In genomic region chr8:106337852-106338521, GRCm38 (mm10) we compare ENCODE assay signal across 8 mouse cellular contexts. TPM values are rescaled to one million over a fixed set of nuclear protein-coding genes. Genes with fewer than 3 reads are reported as not detected.
DNase-seq lines count a peak whose midpoint lies in the region; ATAC-seq and TF ChIP-seq lines count a peak whose summit lies in the region.

Smpd3 (minus strand) TSS chr8:106337988.

- TF ChIP-seq POLR2A in MEL (IDR thresholded peaks at IDR 0.05; ENCODE audit: control insufficient read depth in 1 of 2, insufficient read depth in 1 of 2, low read depth in 1 of 2, low read length in 2 of 2, poor library complexity in 1 of 2): peak; percentile 21 to 24; a peak in 1 of 4 replicates
- TF ChIP-seq POLR2A in cerebellum, adult 2 months (IDR thresholded peaks at IDR 0.05; ENCODE audit: borderline replicate concordance, insufficient read depth, low read length): peak; percentile 81; the same call in 1 of the 2 replicates

- peaks cover 0 to 11% of the 10 kb centered on the region in 2 experiments; a peak in 2 of 4 replicates for H3K36me3 ChIP-seq in MEL (ENCODE audit: control insufficient read depth in 1 of 2, insufficient read depth in 2 of 2, low read length in 2 of 2)
- no peaks in the 10 kb centered on the region for H3K36me3 ChIP-seq in forebrain, postnatal 0 days (ENCODE audit: insufficient read depth)
- H3K36me3 ChIP-seq in lung, embryonic 15.5 days: no peaks in the 10 kb centered on the region

- peak within 1 kb of the TSS; percentile 62 for H3K4me2 ChIP-seq in forebrain, postnatal 0 days (ENCODE audit: low read depth)
- peak within 1 kb of the TSS; percentile 80 for H3K4me2 ChIP-seq in lung, embryonic 15.5 days

- H3K4me3 ChIP-seq in MEL (ENCODE audit: control insufficient read depth in 1 of 2, insufficient read depth in 1 of 2, low read depth in 2 of 2, low read length in 2 of 2): peak within 1 kb of the TSS; percentile 58 to 75
- H3K4me3 ChIP-seq in cerebellum, adult 2 months (replicated peaks; ENCODE audit: insufficient read depth, low read depth, low read length): peak within 1 kb of the TSS; percentile 86
- peak within 1 kb of the TSS; percentile 82 for H3K4me3 ChIP-seq in forebrain, postnatal 0 days (ENCODE audit: low read depth, low read length)
- peak within 1 kb of the TSS; percentile 53 for H3K4me3 ChIP-seq in lung, embryonic 15.5 days

- peak within 1 kb of the TSS; percentile 62 for H3K9ac ChIP-seq in MEL (ENCODE audit: control insufficient read depth, low read depth, low read length, poor library complexity, severe bottlenecking)
- peak within 1 kb of the TSS; percentile 82 for H3K9ac ChIP-seq in forebrain, postnatal 0 days
- H3K9ac ChIP-seq in lung, embryonic 15.5 days: peak within 1 kb of the TSS; percentile 37

- H3K4me1 ChIP-seq in MEL (ENCODE audit: control insufficient read depth in 1 of 2, insufficient read depth in 2 of 2, low read length in 2 of 2): peaks cover 3 to 15% of the 10 kb centered on the region in 2 experiments
- peaks cover 6% of the 10 kb centered on the region; the same call in 1 of the 2 replicates for H3K4me1 ChIP-seq in cerebellum, adult 2 months (ENCODE audit: control insufficient read depth, insufficient read depth, low read length)
- peaks cover 16% of the 10 kb centered on the region; the same call in 1 of the 2 replicates for H3K4me1 ChIP-seq in forebrain, postnatal 0 days (ENCODE audit: insufficient read depth)
- peaks cover 10% of the 10 kb centered on the region for H3K4me1 ChIP-seq in lung, embryonic 15.5 days

- DNase-seq in MEL (ENCODE audit: low read depth, low spot score): peak; percentile 99
- peak; percentile 99 to 100 for DNase-seq in cerebellum, adult 2 months
- DNase-seq in forebrain, postnatal 0 days: peak; percentile 99
- DNase-seq in heart, postnatal 4 days: peak; percentile 99
- DNase-seq in layer of hippocampus, adult 8-10 months (ENCODE audit: low spot score in 2 of 2): peak; percentile 99 to 100
- peak; percentile 99 for DNase-seq in ovary, adult 18-20 months (ENCODE audit: low spot score)
- peak; percentile 99 for DNase-seq in thymus, postnatal 0 days (ENCODE audit: low spot score)

- H3K79me2 ChIP-seq in MEL (ENCODE audit: control insufficient read depth, insufficient read depth, low read length, poor library complexity): no peaks in the 10 kb centered on the region; the same call in 1 of the 2 replicates

- H3K27ac ChIP-seq in MEL (ENCODE audit: control insufficient read depth, low read depth, low read length): peak within 1 kb of the TSS; percentile 51; the same call in 1 of the 2 replicates
- H3K27ac ChIP-seq in cerebellum, adult 2 months (ENCODE audit: insufficient read depth, low read length): peak within 1 kb of the TSS; percentile 37; the same call in 1 of the 2 replicates
- peak within 1 kb of the TSS; percentile 95 for H3K27ac ChIP-seq in forebrain, postnatal 0 days (ENCODE audit: low read depth, low read length)
- no peak within 1 kb of the TSS for H3K27ac ChIP-seq in lung, embryonic 15.5 days

- WGBS in cerebellum, adult 2 months: under 1% methylated on average over 45 of the region's 45 CpGs
- under 1% methylated on average over 45 of the region's 45 CpGs for WGBS in forebrain, postnatal 0 days
- WGBS in lung, embryonic 15.5 days: under 1% methylated on average over 45 of the region's 45 CpGs

- H3K9me3 ChIP-seq in MEL (replicated peaks; ENCODE audit: insufficient read depth, low read length): no peaks in the 10 kb centered on the region
- no peaks in the 10 kb centered on the region for H3K9me3 ChIP-seq in forebrain, postnatal 0 days (ENCODE audit: low read length)
- no peaks in the 10 kb centered on the region for H3K9me3 ChIP-seq in lung, embryonic 15.5 days

- H3K27me3 ChIP-seq in MEL (ENCODE audit: control insufficient read depth in 1 of 2, insufficient read depth in 2 of 2, low read length in 2 of 2): 0 out of 4 replicates have a peak, but pooled peaks cover 0 to 3% of the 10 kb centered on the region in 2 experiments
- H3K27me3 ChIP-seq in cerebellum, adult 2 months (ENCODE audit: control insufficient read depth, insufficient read depth, low read length): no peaks in the 10 kb centered on the region
- H3K27me3 ChIP-seq in forebrain, postnatal 0 days (ENCODE audit: insufficient read depth, low read length): no peaks in the 10 kb centered on the region
- peaks cover 35% of the 10 kb centered on the region for H3K27me3 ChIP-seq in lung, embryonic 15.5 days

- TF ChIP-seq EP300 in MEL (IDR thresholded peaks at IDR 0.05; ENCODE audit: low read depth in 1 of 2, low read length in 2 of 2): peak in 1 of 2 experiments; percentile 65; a peak in 1 of 4 replicates

- TF ChIP-seq CTCF in MEL (IDR thresholded peaks at IDR 0.05 in 2 of 3, conservative IDR thresholded peaks at IDR 0.05 in 1 of 3; ENCODE audit: control insufficient read depth in 1 of 3, insufficient read depth in 1 of 3, low read depth in 2 of 3, low read length in 3 of 3, poor library complexity in 1 of 3, severe bottlenecking in 1 of 3): no peak
- no peak for TF ChIP-seq CTCF in cerebellum, adult 2 months (IDR thresholded peaks at IDR 0.05; ENCODE audit: borderline replicate concordance, insufficient read depth, low read depth, low read length)
- TF ChIP-seq CTCF in forebrain, postnatal 0 days (IDR thresholded peaks at IDR 0.05; ENCODE audit: low read depth): no peak

- peak; percentile 99 for ATAC-seq in forebrain, postnatal 0 days
- ATAC-seq in lung, embryonic 15.5 days (ENCODE audit: borderline replicate concordance, extremely low read depth, low FRiP score, low TSS enrichment): peak; percentile 100

- no peak for TF ChIP-seq RAD21 in MEL (IDR thresholded peaks at IDR 0.05; ENCODE audit: low read depth, low read length)

TF ChIP-seq in MEL, 35 proteins besides CTCF, POLR2A, EP300 and RAD21 (continues in another document):
- TF ChIP-seq MYB (IDR thresholded peaks at IDR 0.05; ENCODE audit: low read depth, low read length): no peak
- TF ChIP-seq TCF12 (IDR thresholded peaks at IDR 0.05; ENCODE audit: low read depth, low read length): no peak
- no peak for TF ChIP-seq POLR2AphosphoS5 (IDR thresholded peaks at IDR 0.05; ENCODE audit: borderline replicate concordance, low read depth, low read length)
- no peak for TF ChIP-seq SMC3 (IDR thresholded peaks at IDR 0.05; ENCODE audit: low read depth, low read length)
- peak; percentile 92 for TF ChIP-seq MAZ (IDR thresholded peaks at IDR 0.05; ENCODE audit: low read depth, low read length)
- TF ChIP-seq UBTF (IDR thresholded peaks at IDR 0.05; ENCODE audit: borderline replicate concordance, insufficient read depth, low read depth, low read length): no peak; the same call in 1 of the 2 replicates
- no peak for TF ChIP-seq ETS1 (IDR thresholded peaks at IDR 0.05; ENCODE audit: low read depth, low read length)
- no peak for TF ChIP-seq JUND (IDR thresholded peaks at IDR 0.05; ENCODE audit: low read depth, low read length)
- TF ChIP-seq ZKSCAN1 (IDR thresholded peaks at IDR 0.05; ENCODE audit: low read depth, low read length): no peak
- TF ChIP-seq ZMIZ1 (IDR thresholded peaks at IDR 0.05; ENCODE audit: low read depth, low read length): no peak
- peak; percentile 83 for TF ChIP-seq CHD2 (IDR thresholded peaks at IDR 0.05; ENCODE audit: low read length)
- TF ChIP-seq TAL1 (IDR thresholded peaks at IDR 0.05; ENCODE audit: low read length): no peak
- peak; percentile 69 for TF ChIP-seq ELF1 (IDR thresholded peaks at IDR 0.05; ENCODE audit: low read depth, low read length)
- peak; percentile 95 for TF ChIP-seq SIN3A (IDR thresholded peaks at IDR 0.05; ENCODE audit: low read length)
- peak; percentile 92 for TF ChIP-seq MXI1 (IDR thresholded peaks at IDR 0.05; ENCODE audit: low read depth, low read length)
- TF ChIP-seq MAX (IDR thresholded peaks at IDR 0.05; ENCODE audit: low read length): peak; percentile 70
- TF ChIP-seq TBP (IDR thresholded peaks at IDR 0.05; ENCODE audit: low read depth, low read length): peak; percentile 62
- no peak for TF ChIP-seq E2F4 (IDR thresholded peaks at IDR 0.05; ENCODE audit: borderline replicate concordance, low read depth, low read length)
- 0 out of 2 replicates have a peak, but pooled peaks have one; percentile 31 for TF ChIP-seq MYC (IDR thresholded peaks at IDR 0.05; ENCODE audit: low read depth, low read length)
- no peak for TF ChIP-seq NRF1 (IDR thresholded peaks at IDR 0.05; ENCODE audit: insufficient read depth, low read depth, low read length, poor library complexity, severe bottlenecking)
- no peak for TF ChIP-seq USF2 (IDR thresholded peaks at IDR 0.05; ENCODE audit: borderline replicate concordance in 1 of 2, insufficient read depth in 1 of 2, low read depth in 1 of 2, low read length in 2 of 2)
- TF ChIP-seq ZC3H11A (IDR thresholded peaks at IDR 0.05; ENCODE audit: low read depth, low read length): no peak
- TF ChIP-seq POLR2AphosphoS2 (IDR thresholded peaks at IDR 0.05; ENCODE audit: low read length): no peak
- TF ChIP-seq NELFE (IDR thresholded peaks at IDR 0.05; ENCODE audit: low read depth, low read length): no peak
- TF ChIP-seq KAT2A (conservative IDR thresholded peaks at IDR 0.05; ENCODE audit: low read depth, low read length): peak; percentile 91
- no peak for TF ChIP-seq CHD1 (IDR thresholded peaks at IDR 0.05; ENCODE audit: low read depth, low read length)
- no peak for TF ChIP-seq MAFK (IDR thresholded peaks at IDR 0.05; ENCODE audit: borderline replicate concordance, low read depth, low read length)
- TF ChIP-seq USF1 (IDR thresholded peaks at IDR 0.05; ENCODE audit: low read depth, low read length): peak; percentile 65
- TF ChIP-seq HCFC1 (IDR thresholded peaks at IDR 0.05; ENCODE audit: low read depth, low read length): peak; percentile 99
- peak; percentile 8 for TF ChIP-seq RCOR1 (IDR thresholded peaks at IDR 0.05; ENCODE audit: low read depth, low read length)
- TF ChIP-seq BHLHE40 (IDR thresholded peaks at IDR 0.05; ENCODE audit: borderline replicate concordance, low read depth, low read length): no peak

RNA-seq across cellular contexts. Expression of gene Smpd3, which starts in this region (rescaled TPM):
- 0.04 and 0.07 TPM in 2 replicates for total RNA-seq in MEL (2012; rRNA removed)
- under 1 TPM in 1 of 2 experiments, not detected in 1; 0.08 TPM for polyA plus RNA-seq in MEL (2012; ENCODE audit: insufficient read depth in 1 of 2, insufficient read length in 2 of 2, low read depth in 1 of 2, low replicate concordance in 2 of 2, missing spikeins in 1 of 2)
- 8.7 and 9.2 TPM in 2 replicates for polyA plus RNA-seq in cerebellum, adult 2 months (2012; rRNA removed)
- 103 and 114 TPM in 2 replicates for total RNA-seq in forebrain, postnatal 0 days (2014; rRNA removed)
- polyA plus RNA-seq in forebrain, postnatal 0 days (2015; fragmentation: Nextera tagmentation; extraction: Ambion mirVana): 63.1 and 84.8 TPM in 2 replicates
- 1 to 10 TPM; 5.2 to 6.7 TPM for total RNA-seq in heart, postnatal 4 days (2021)
- total RNA-seq in layer of hippocampus, adult 8-10 months (2022): 10 to 100 TPM; 66.5 to 69.8 (median 69.7) TPM
- polyA plus RNA-seq in lung, embryonic 15.5 days (2015; fragmentation: Nextera tagmentation; extraction: Ambion mirVana): 1.0 and 1.3 TPM in 2 replicates
- 1.1 and 1.5 TPM in 2 replicates for polyA plus RNA-seq in thymus, postnatal 0 days (2015; fragmentation: Nextera tagmentation; extraction: Ambion mirVana)

Comparison
In these comparisons a context has a peak if more than half of its experiments do, and no peak if none do; other contexts are left out.
1. RNA of gene Smpd3 (total RNA-seq): 103 to 114 TPM in forebrain, postnatal 0 days and 66.5 to 69.8 TPM in layer of hippocampus, adult 8-10 months; 5.2 to 6.7 TPM in heart, postnatal 4 days and 0.04 to 0.07 TPM in MEL; every median in the first group is over 4 times any median in the second.
2. Peak in DNase-seq, H3K4me3 ChIP-seq, H3K27ac ChIP-seq and H3K9ac ChIP-seq in MEL; RNA of the gene not detected or under 1 TPM.
3. Peak in every context shown above with its lines, with median percentiles within 50 percentile points of each other: DNase-seq, H3K4me3 ChIP-seq and H3K9ac ChIP-seq.